Mouse (Mus musculus) lung, adult 2 months (tissue): Measurements from ENCODE around the gene Sez6l.

Source experiments
- CTCF ChIP-seq: fragments of 200-500 bp; IDR thresholded peaks from 2 replicates; pipeline ENCODE4 v1.5.1; 2011; ENCODE audit warnings: mild to moderate bottlenecking, low read length, control low read depth; ENCODE audit not compliant: insufficient read depth
- POLR2A ChIP-seq: fragments of 200-500 bp; IDR thresholded peaks from 2 replicates; pipeline ENCODE4 v1.6.1; 2011; ENCODE audit warnings: low read depth, mild to moderate bottlenecking, control low read depth, low read length, borderline replicate concordance; ENCODE audit errors: extremely low read depth

- no peak for TF ChIP-seq CTCF
- TF ChIP-seq POLR2A, result no peak
Observed at GRCm38 (mm10) chr5:112534146-112534545, 42.8 kb downstream of the Sez6l start.
